Mouse (Mus musculus) bone marrow macrophage, adult 2 months (primary cell): ENCODE measurements around the gene P2ry4.

Experiments
- CTCF ChIP-seq: IDR thresholded peaks from 2 replicates; pipeline ENCODE4 v1.5.1; 2012; ENCODE audit warnings: low read depth, mild to moderate bottlenecking, low read length, moderate library complexity
- POLR2A ChIP-seq: IDR thresholded peaks from 2 replicates; pipeline ENCODE4 v1.6.1; 2012; ENCODE audit warnings: mild to moderate bottlenecking, low read depth, low read length, borderline replicate concordance

- TF ChIP-seq CTCF (no peak), POLR2A (no peak)
Observed at GRCm38 (mm10) chrX:100571951-100572350, 22.7 kb downstream of the P2ry4 start, which contains the start of gene Awat1.
